9 mouse cellular contexts compared by ENCODE assay signal in genomic region chrX:13224902-13225301, GRCm38 (mm10). TPM values are rescaled to one million over a fixed set of nuclear protein-coding genes. Genes with fewer than 3 reads are reported as not detected.
DNase-seq lines count a peak whose midpoint lies in the region; ATAC-seq and TF ChIP-seq lines count a peak whose summit lies in the region.
"Had no signal": no experiment of that assay in that cellular context is flagged by ENCODE, and none has a peak within 500 bp of the region (broad histone marks: within the 10 kb centered on the region; RNA-seq: fewer than 3 reads in every experiment).

No protein-coding gene starts in this region.

- H3K4me3 ChIP-seq in forebrain, embryonic 15.5 days, result no peak overlapping the region
- H3K4me3 ChIP-seq in forebrain, embryonic 10.5 days, result no peak overlapping the region
- no peak overlapping the region for H3K4me3 ChIP-seq in midbrain, postnatal 0 days (ENCODE audit: low read depth, low read length)
- H3K4me3 ChIP-seq in midbrain, embryonic 10.5 days, result no peak overlapping the region
- no peak overlapping the region for H3K4me3 ChIP-seq in embryonic facial prominence, embryonic 14.5 days (ENCODE audit: low read depth, low read length)
- no peak overlapping the region for H3K4me3 ChIP-seq in small intestine, adult 2 months (ENCODE audit: low read depth, low read length)
- H3K4me3 ChIP-seq: hindbrain, embryonic 15.5 days had no signal

- no peak for TF ChIP-seq POLR2A in small intestine, adult 2 months (IDR thresholded peaks at IDR 0.05; ENCODE audit: low read depth, low read length)

- H3K27ac ChIP-seq in forebrain, embryonic 15.5 days (replicated peaks), result no peak overlapping the region
- H3K27ac ChIP-seq in forebrain, embryonic 10.5 days, result no peak overlapping the region
- H3K27ac ChIP-seq in midbrain, postnatal 0 days (ENCODE audit: low read depth, low read length), result no peak overlapping the region
- no peak overlapping the region for H3K27ac ChIP-seq in midbrain, embryonic 10.5 days (replicated peaks)
- H3K27ac ChIP-seq in embryonic facial prominence, embryonic 14.5 days (replicated peaks; ENCODE audit: low read depth, low read length), result no peak overlapping the region
- no peak overlapping the region for H3K27ac ChIP-seq in small intestine, adult 2 months (ENCODE audit: insufficient read depth, low read depth, low read length)
- H3K27ac ChIP-seq: hindbrain, embryonic 15.5 days had no signal

- H3K4me1 ChIP-seq in forebrain, embryonic 15.5 days, result no peaks in the 10 kb centered on the region
- peaks cover under 1% of the 10 kb centered on the region; the same call in 1 of the 2 replicates for H3K4me1 ChIP-seq in forebrain, embryonic 10.5 days
- H3K4me1 ChIP-seq in midbrain, postnatal 0 days (ENCODE audit: insufficient read depth, low read length), result no peaks in the 10 kb centered on the region
- no peaks in the 10 kb centered on the region for H3K4me1 ChIP-seq in midbrain, embryonic 10.5 days
- H3K4me1 ChIP-seq in embryonic facial prominence, embryonic 14.5 days (ENCODE audit: control insufficient read depth, insufficient read depth, low read length), result no peaks in the 10 kb centered on the region
- H3K4me1 ChIP-seq in small intestine, adult 2 months (ENCODE audit: control insufficient read depth, insufficient read depth, insufficient read length, low read length), result no peaks in the 10 kb centered on the region; the same call in 1 of the 2 replicates
- H3K4me1 ChIP-seq: hindbrain, embryonic 15.5 days had no signal

- ATAC-seq in forebrain, embryonic 15.5 days (replicated peaks), result peak; percentile 46; the same call in 1 of the 2 replicates
- ATAC-seq in midbrain, postnatal 0 days (ENCODE audit: low FRiP score), result peak; percentile 52; the same call in 1 of the 2 replicates
- no peak for ATAC-seq in embryonic facial prominence, embryonic 14.5 days (ENCODE audit: low read depth)

- no peaks in the 10 kb centered on the region for H3K36me3 ChIP-seq in forebrain, embryonic 15.5 days
- no peaks in the 10 kb centered on the region for H3K36me3 ChIP-seq in forebrain, embryonic 10.5 days (replicated peaks)
- H3K36me3 ChIP-seq in midbrain, postnatal 0 days (ENCODE audit: insufficient read depth, low read length), result no peaks in the 10 kb centered on the region
- H3K36me3 ChIP-seq in midbrain, embryonic 10.5 days, result no peaks in the 10 kb centered on the region
- H3K36me3 ChIP-seq in embryonic facial prominence, embryonic 14.5 days (ENCODE audit: control insufficient read depth, insufficient read depth, low read length), result no peaks in the 10 kb centered on the region
- H3K36me3 ChIP-seq in small intestine, adult 2 months (ENCODE audit: control insufficient read depth, insufficient read depth, low read length), result no peaks in the 10 kb centered on the region
- H3K36me3 ChIP-seq: hindbrain, embryonic 15.5 days had no signal

- no peaks in the 10 kb centered on the region for H3K9me3 ChIP-seq in forebrain, embryonic 15.5 days
- no peaks in the 10 kb centered on the region for H3K9me3 ChIP-seq in forebrain, embryonic 10.5 days
- no peaks in the 10 kb centered on the region for H3K9me3 ChIP-seq in midbrain, postnatal 0 days (ENCODE audit: low read length)
- no peaks in the 10 kb centered on the region for H3K9me3 ChIP-seq in midbrain, embryonic 10.5 days (replicated peaks)
- no peaks in the 10 kb centered on the region for H3K9me3 ChIP-seq in embryonic facial prominence, embryonic 14.5 days (ENCODE audit: control insufficient read depth, low read length)
- H3K9me3 ChIP-seq: hindbrain, embryonic 15.5 days had no signal

- DNase-seq in forebrain, embryonic 10.5 days (ENCODE audit: extremely low spot score, low spot score), result no peak
- peak; percentile 34 for DNase-seq in midbrain, postnatal 0 days (ENCODE audit: low spot score)
- no peak for DNase-seq in midbrain, embryonic 10.5 days (ENCODE audit: low spot score)
- DNase-seq in embryonic facial prominence, embryonic 14.5 days (ENCODE audit: low spot score), result peak; percentile 25
- no peak for DNase-seq in testis, postnatal 10 days (ENCODE audit: low spot score)
- no peak for DNase-seq in adrenal gland, adult 8-10 months

- no peak overlapping the region for H3K9ac ChIP-seq in forebrain, embryonic 15.5 days (replicated peaks)
- no peak overlapping the region for H3K9ac ChIP-seq in midbrain, postnatal 0 days (replicated peaks; ENCODE audit: low read length, poor library complexity, severe bottlenecking)
- H3K9ac ChIP-seq in embryonic facial prominence, embryonic 14.5 days (ENCODE audit: low read depth, low read length), result no peak overlapping the region
- H3K9ac ChIP-seq: hindbrain, embryonic 15.5 days had no signal

- H3K4me2 ChIP-seq in forebrain, embryonic 15.5 days (replicated peaks), result no peak overlapping the region
- H3K4me2 ChIP-seq in midbrain, postnatal 0 days (ENCODE audit: low read depth, low read length, poor library complexity, severe bottlenecking), result no peak overlapping the region
- H3K4me2 ChIP-seq in embryonic facial prominence, embryonic 14.5 days (ENCODE audit: low read depth, low read length), result no peak overlapping the region
- H3K4me2 ChIP-seq: hindbrain, embryonic 15.5 days had no signal

- H3K27me3 ChIP-seq in forebrain, embryonic 15.5 days, result no peaks in the 10 kb centered on the region
- peaks cover 49% of the 10 kb centered on the region for H3K27me3 ChIP-seq in forebrain, embryonic 10.5 days (ENCODE audit: poor library complexity, severe bottlenecking)
- no peaks in the 10 kb centered on the region for H3K27me3 ChIP-seq in midbrain, postnatal 0 days (ENCODE audit: insufficient read depth, low read length)
- peaks cover 58% of the 10 kb centered on the region for H3K27me3 ChIP-seq in midbrain, embryonic 10.5 days (ENCODE audit: low read depth, poor library complexity, severe bottlenecking)
- H3K27me3 ChIP-seq in embryonic facial prominence, embryonic 14.5 days (replicated peaks; ENCODE audit: control insufficient read depth, insufficient read depth, low read length), result peaks cover 4% of the 10 kb centered on the region; the same call in 1 of the 2 replicates
- H3K27me3 ChIP-seq in small intestine, adult 2 months (ENCODE audit: control insufficient read depth, insufficient read depth, low read length), result no peaks in the 10 kb centered on the region
- H3K27me3 ChIP-seq: hindbrain, embryonic 15.5 days had no signal

- peak; percentile 69 for TF ChIP-seq CTCF in midbrain, postnatal 0 days (IDR thresholded peaks at IDR 0.05)
- peak; percentile 45; the same call in 1 of the 2 replicates for TF ChIP-seq CTCF in small intestine, adult 2 months (IDR thresholded peaks at IDR 0.05; ENCODE audit: extremely low read depth, insufficient read length, insufficient replicate concordance, low read depth, low read length)

- 9% methylated on average over 3 of the region's 3 CpGs for WGBS in forebrain, embryonic 15.5 days
- WGBS in forebrain, embryonic 10.5 days, result 11% methylated on average over 3 of the region's 3 CpGs
- 17% methylated on average over 3 of the region's 3 CpGs for WGBS in midbrain, postnatal 0 days
- WGBS in midbrain, embryonic 10.5 days, result 8% methylated on average over 3 of the region's 3 CpGs
- WGBS in embryonic facial prominence, embryonic 14.5 days, result 7% methylated on average over 3 of the region's 3 CpGs
- WGBS in small intestine, adult 2 months, result 8% methylated on average over 3 of the region's 3 CpGs

RNA-seq across cellular contexts. Expression of gene Ddx3x, which starts 55.9 kb away (rescaled TPM):
- 124 and 127 TPM in 2 replicates for polyA plus RNA-seq in forebrain, embryonic 15.5 days (2015; fragmentation: Nextera tagmentation; extraction: Ambion mirVana)
- 167 and 183 TPM in 2 replicates for polyA plus RNA-seq in forebrain, embryonic 10.5 days (2016; fragmentation: Nextera tagmentation; extraction: Ambion mirVana)
- 120 and 161 TPM in 2 replicates for total RNA-seq in midbrain, postnatal 0 days (2014; rRNA removed)
- polyA plus RNA-seq in midbrain, postnatal 0 days (2015; fragmentation: Nextera tagmentation; extraction: Ambion mirVana), result 80.6 and 109 TPM in 2 replicates
- 148 and 156 TPM in 2 replicates for polyA plus RNA-seq in midbrain, embryonic 10.5 days (2016; fragmentation: Nextera tagmentation; extraction: Ambion mirVana)
- 123 and 132 TPM in 2 replicates for polyA plus RNA-seq in embryonic facial prominence, embryonic 14.5 days (2014; fragmentation: Nextera tagmentation; extraction: Ambion mirVana)
- 3.1 and 6.8 TPM in 2 replicates for polyA plus RNA-seq in small intestine, adult 2 months (2012; rRNA removed)
- total RNA-seq in adrenal gland, adult 8-10 months (2022), result 100 to 1,000 TPM; 290 to 412 (median 345) TPM

Comparison
In these comparisons a context has a peak if more than half of its experiments do, and no peak if none do; other contexts are left out.
1. DNase-seq: peak in midbrain, postnatal 0 days (single experiment) and embryonic facial prominence, embryonic 14.5 days (single experiment); none in forebrain, embryonic 10.5 days (single experiment), midbrain, embryonic 10.5 days (single experiment), testis, postnatal 10 days (single experiment) and adrenal gland, adult 8-10 months (single experiment).
2. RNA of gene Ddx3x, which starts 55.9 kb away (polyA plus RNA-seq): 167 to 183 TPM in forebrain, embryonic 10.5 days, 148 to 156 TPM in midbrain, embryonic 10.5 days, 124 to 127 TPM in forebrain, embryonic 15.5 days, 123 to 132 TPM in embryonic facial prominence, embryonic 14.5 days and 80.6 to 109 TPM in midbrain, postnatal 0 days; 3.1 to 6.8 TPM in small intestine, adult 2 months; every median in the first group is over 10 times any median in the second.